Mouse (Mus musculus): ENCODE results near the gene Mthfr. TPM values are rescaled to one million over a fixed set of nuclear protein-coding genes. Genes with fewer than 3 reads are reported as not detected.

Gene Mthfr
- polyA plus RNA-seq, 1 experiment from 2014 or later = 11.9 TPM

- Histone ChIP-seq H3K27ac (ENCODE audit: low read length) (no peak overlapping the region), H3K4me1 (ENCODE audit: control insufficient read depth, low read depth, low read length) (peaks cover 31% of the 10 kb centered on the region), H3K4me2 (ENCODE audit: low read depth, low read length) (no peak overlapping the region), H3K36me3 (ENCODE audit: control insufficient read depth, insufficient read depth) (0 out of 2 replicates have a peak, but pooled peaks cover 4% of the 10 kb centered on the region), H3K4me3 (ENCODE audit: low read depth, low read length) (no peak overlapping the region), H3K27me3 (ENCODE audit: control insufficient read depth, insufficient read depth, low read depth, low read length) (no peaks in the 10 kb centered on the region), H3K9ac (ENCODE audit: low read depth, low read length) (no peak overlapping the region), H3K9me3 (replicated peaks; ENCODE audit: control insufficient read depth, low read length) (no peaks in the 10 kb centered on the region)
- no peak for ATAC-seq (ENCODE audit: low read depth)
- 74% methylated on average over 1 of the region's 1 CpGs for WGBS (ENCODE audit: insufficient replicate concordance)
These were observed 41.7 kb downstream of the Mthfr start for GRCm38 (mm10) chr4:148080597-148080973.

- Histone ChIP-seq H3K9ac (ENCODE audit: low read depth, low read length) (no peak overlapping the region), H3K27me3 (ENCODE audit: control insufficient read depth, insufficient read depth, low read depth, low read length) (no peaks in the 10 kb centered on the region), H3K9me3 (replicated peaks; ENCODE audit: control insufficient read depth, low read length) (no peaks in the 10 kb centered on the region), H3K27ac (ENCODE audit: low read length) (no peak overlapping the region), H3K4me2 (ENCODE audit: low read depth, low read length) (no peak overlapping the region), H3K36me3 (ENCODE audit: control insufficient read depth, insufficient read depth) (0 out of 2 replicates have a peak, but pooled peaks cover 4% of the 10 kb centered on the region), H3K4me3 (ENCODE audit: low read depth, low read length) (no peak overlapping the region), H3K4me1 (ENCODE audit: control insufficient read depth, low read depth, low read length) (peaks cover 31% of the 10 kb centered on the region)
- WGBS (ENCODE audit: insufficient replicate concordance) = 86% methylated on average over 10 of the region's 10 CpGs
- ATAC-seq (ENCODE audit: low read depth) = no peak
These were observed 42.3 kb downstream of the Mthfr start for GRCm38 (mm10) chr4:148081201-148081600.

GRCm38 (mm10) chr4:148082257-148083044 is 43.6 kb downstream of the Mthfr start:
- peak; percentile 51 for ATAC-seq (ENCODE audit: low read depth)
- WGBS (ENCODE audit: insufficient replicate concordance) = 25% methylated on average over 12 of the region's 12 CpGs
- H3K9ac ChIP-seq (ENCODE audit: low read depth, low read length) = 0 out of 2 replicates have a peak overlapping the region, but pooled peaks have one; percentile 4
- H3K36me3 ChIP-seq (ENCODE audit: control insufficient read depth, insufficient read depth) = 0 out of 2 replicates have a peak, but pooled peaks cover 4% of the 10 kb centered on the region
- no peak overlapping the region for H3K4me3 ChIP-seq (ENCODE audit: low read depth, low read length)
- peaks cover 38% of the 10 kb centered on the region for H3K4me1 ChIP-seq (ENCODE audit: control insufficient read depth, low read depth, low read length)
- no peaks in the 10 kb centered on the region for H3K9me3 ChIP-seq (replicated peaks; ENCODE audit: control insufficient read depth, low read length)
- H3K4me2 ChIP-seq (ENCODE audit: low read depth, low read length) = peak overlapping the region; percentile 24
- H3K27me3 ChIP-seq (ENCODE audit: control insufficient read depth, insufficient read depth, low read depth, low read length) = no peaks in the 10 kb centered on the region
- H3K27ac ChIP-seq (ENCODE audit: low read length) = peak overlapping the region; percentile 64

- H3K4me2 ChIP-seq (ENCODE audit: low read depth, low read length) = 0 out of 2 replicates have a peak overlapping the region, but pooled peaks have one; percentile 24
- no peaks in the 10 kb centered on the region for H3K9me3 ChIP-seq (replicated peaks; ENCODE audit: control insufficient read depth, low read length)
- no peaks in the 10 kb centered on the region for H3K27me3 ChIP-seq (ENCODE audit: control insufficient read depth, insufficient read depth, low read depth, low read length)
- WGBS (ENCODE audit: insufficient replicate concordance) = 18% methylated on average over 21 of the region's 21 CpGs
- peaks cover 44% of the 10 kb centered on the region for H3K4me1 ChIP-seq (ENCODE audit: control insufficient read depth, low read depth, low read length)
- 0 out of 2 replicates have a peak, but pooled peaks have one; percentile 8 for ATAC-seq (ENCODE audit: low read depth)
- H3K9ac ChIP-seq (ENCODE audit: low read depth, low read length) = no peak overlapping the region; the same call in 1 of the 2 replicates
- peak overlapping the region; percentile 64 for H3K27ac ChIP-seq (ENCODE audit: low read length)
- H3K36me3 ChIP-seq (ENCODE audit: control insufficient read depth, insufficient read depth) = 0 out of 2 replicates have a peak, but pooled peaks cover 4% of the 10 kb centered on the region
- H3K4me3 ChIP-seq (ENCODE audit: low read depth, low read length) = no peak overlapping the region
These were observed 44.5 kb downstream of the Mthfr start for GRCm38 (mm10) chr4:148083176-148083899.

- H3K4me1 ChIP-seq (ENCODE audit: control insufficient read depth, low read depth, low read length) = peaks cover 44% of the 10 kb centered on the region
- H3K9me3 ChIP-seq (replicated peaks; ENCODE audit: control insufficient read depth, low read length) = no peaks in the 10 kb centered on the region
- no peak overlapping the region for H3K4me3 ChIP-seq (ENCODE audit: low read depth, low read length)
- H3K4me2 ChIP-seq (ENCODE audit: low read depth, low read length) = 0 out of 2 replicates have a peak overlapping the region, but pooled peaks have one; percentile 22
- peak; percentile 31 for ATAC-seq (ENCODE audit: low read depth)
- H3K9ac ChIP-seq (ENCODE audit: low read depth, low read length) = no peak overlapping the region; the same call in 1 of the 2 replicates
- peak overlapping the region; percentile 64; the same call in 1 of the 2 replicates for H3K27ac ChIP-seq (ENCODE audit: low read length)
- 28% methylated on average over 7 of the region's 8 CpGs for WGBS (ENCODE audit: insufficient replicate concordance)
- no peaks in the 10 kb centered on the region for H3K27me3 ChIP-seq (ENCODE audit: control insufficient read depth, insufficient read depth, low read depth, low read length)
- 0 out of 2 replicates have a peak, but pooled peaks cover 4% of the 10 kb centered on the region for H3K36me3 ChIP-seq (ENCODE audit: control insufficient read depth, insufficient read depth)
These were observed 45.4 kb downstream of the Mthfr start for GRCm38 (mm10) chr4:148084261-148084714.

- Histone ChIP-seq H3K4me2 (ENCODE audit: low read depth, low read length) (no peak overlapping the region), H3K4me3 (ENCODE audit: low read depth, low read length) (no peak overlapping the region), H3K4me1 (ENCODE audit: control insufficient read depth, low read depth, low read length) (peaks cover 44% of the 10 kb centered on the region), H3K9me3 (replicated peaks; ENCODE audit: control insufficient read depth, low read length) (no peaks in the 10 kb centered on the region), H3K36me3 (ENCODE audit: control insufficient read depth, insufficient read depth) (0 out of 2 replicates have a peak, but pooled peaks cover 4% of the 10 kb centered on the region), H3K9ac (ENCODE audit: low read depth, low read length) (no peak overlapping the region), H3K27me3 (ENCODE audit: control insufficient read depth, insufficient read depth, low read depth, low read length) (no peaks in the 10 kb centered on the region), H3K27ac (ENCODE audit: low read length) (0 out of 2 replicates have a peak overlapping the region, but pooled peaks have one; percentile 20)
- ATAC-seq (ENCODE audit: low read depth) = no peak
- 55% methylated on average over 9 of the region's 10 CpGs for WGBS (ENCODE audit: insufficient replicate concordance)
These were observed 46.4 kb downstream of the Mthfr start for GRCm38 (mm10) chr4:148085131-148085906.

- Histone ChIP-seq H3K4me3 (ENCODE audit: low read depth, low read length) (no peak overlapping the region), H3K27ac (ENCODE audit: low read length) (no peak overlapping the region), H3K4me1 (ENCODE audit: control insufficient read depth, low read depth, low read length) (peaks cover 44% of the 10 kb centered on the region), H3K36me3 (ENCODE audit: control insufficient read depth, insufficient read depth) (0 out of 2 replicates have a peak, but pooled peaks cover 4% of the 10 kb centered on the region), H3K27me3 (ENCODE audit: control insufficient read depth, insufficient read depth, low read depth, low read length) (no peaks in the 10 kb centered on the region), H3K9ac (ENCODE audit: low read depth, low read length) (no peak overlapping the region), H3K4me2 (ENCODE audit: low read depth, low read length) (peak overlapping the region; percentile 89; the same call in 1 of the 2 replicates), H3K9me3 (replicated peaks; ENCODE audit: control insufficient read depth, low read length) (no peaks in the 10 kb centered on the region)
- no peak for ATAC-seq (ENCODE audit: low read depth)
- WGBS (ENCODE audit: insufficient replicate concordance) = 73% methylated on average over 3 of the region's 3 CpGs
These were observed 47.0 kb downstream of the Mthfr start for GRCm38 (mm10) chr4:148085907-148086305.
